Mouse (Mus musculus) testis, adult 2 months (tissue): Measurements from ENCODE around the gene Cdr2l.

Experiments
- CTCF ChIP-seq: fragments of 200-500 bp; IDR thresholded peaks from 2 replicates; pipeline ENCODE4 v1.5.1; 2012; ENCODE audit warnings: low read depth, mild to moderate bottlenecking, inconsistent platforms, low read length, moderate library complexity; ENCODE audit not compliant: control insufficient read depth, insufficient read depth, insufficient replicate concordance
- POLR2A ChIP-seq: fragments of 200-500 bp; IDR thresholded peaks from 2 replicates; pipeline ENCODE4 v1.6.1; 2012; ENCODE audit warnings: low read depth, mild to moderate bottlenecking, inconsistent platforms, low read length, moderate library complexity; ENCODE audit not compliant: control insufficient read depth

DNA sequence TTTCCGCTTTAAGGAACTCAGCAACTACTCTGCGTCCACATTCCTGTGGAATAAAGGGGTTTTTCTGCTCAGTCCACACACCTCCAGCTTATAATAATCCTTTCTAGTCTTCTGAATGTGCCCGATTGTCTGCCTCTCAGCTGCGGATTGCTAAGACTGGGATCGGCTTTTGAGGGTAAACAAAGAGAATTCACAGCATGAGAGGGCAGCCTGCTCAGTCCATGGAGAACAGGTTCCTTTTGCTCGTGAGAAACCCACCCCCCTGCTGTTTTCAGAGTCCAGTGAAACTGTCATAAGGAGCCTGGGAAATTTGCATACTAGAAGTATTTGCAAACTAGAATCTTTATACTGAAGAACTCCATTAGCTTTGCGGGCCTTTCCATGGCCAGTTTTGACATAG is 27.8 kb downstream of the Cdr2l start:
- no peak for TF ChIP-seq POLR2A
- no peak for TF ChIP-seq CTCF
